Mouse (Mus musculus) midbrain, embryonic 11.5 days (tissue): ENCODE results near the gene Dohh. TPM values are rescaled to one million over a fixed set of nuclear protein-coding genes. Genes with fewer than 3 reads are reported as not detected.
A peak's percentile ranks its signal among the peaks of the same experiment; 100 is the strongest.

Experiments used
- ATAC-seq: fragments of 200-750 bp; cut with Nextera tagmentation; 2 replicates; pipeline ENCODE4 v1.8.0; 2017; ENCODE audit warnings: moderate TSS enrichment, moderate library complexity; ENCODE audit not compliant: low FRiP score
- DNase-seq: peaks from one replicate; pipeline ENCODE4 v3.0.0; 2015; ENCODE audit warnings: low spot score; ENCODE audit errors: missing footprints
- H3K27ac ChIP-seq: fragments of 300-500 bp; sonication (generic); 2 replicates; pipeline ENCODE4 v1.5.1; 2014; ENCODE audit warnings: low read depth, low read length
- H3K27me3 ChIP-seq: fragments of 300-500 bp; sonication (generic); 2 replicates; pipeline ENCODE4 v1.6.1; 2014; ENCODE audit warnings: mild to moderate bottlenecking, low read length, moderate library complexity, mixed read lengths; ENCODE audit not compliant: control insufficient read depth, insufficient read depth
- H3K36me3 ChIP-seq: fragments of 300-500 bp; sonication (generic); 2 replicates; pipeline ENCODE4 v1.6.1; 2014; ENCODE audit warnings: mild to moderate bottlenecking, low read length, moderate library complexity, mixed read lengths; ENCODE audit not compliant: control insufficient read depth, insufficient read depth
- H3K4me1 ChIP-seq: fragments of 300-500 bp; sonication (generic); 2 replicates; pipeline ENCODE4 v1.6.1; 2014; ENCODE audit warnings: low read length; ENCODE audit not compliant: control insufficient read depth, insufficient read depth
- H3K4me2 ChIP-seq: fragments of 300-500 bp; sonication (generic); 2 replicates; pipeline ENCODE4 v1.6.1; 2014; ENCODE audit warnings: mild to moderate bottlenecking, moderate library complexity
- H3K4me3 ChIP-seq: fragments of 300-500 bp; sonication (generic); 2 replicates; pipeline ENCODE4 v1.5.1; 2014; ENCODE audit warnings: low read depth, low read length
- H3K9ac ChIP-seq: fragments of 300-500 bp; sonication (generic); 2 replicates; pipeline ENCODE4 v1.6.1; 2014; ENCODE audit warnings: low read length
- H3K9me3 ChIP-seq: fragments of 300-500 bp; sonication (generic); 2 replicates; pipeline ENCODE4 v1.6.1; 2016; ENCODE audit warnings: low read length; ENCODE audit not compliant: control insufficient read depth
- WGBS: fragments of 180-500 bp; shearing (Covaris S2); extraction: QIAGEN DNeasy Blood & Tissue Kit; methylation state at CpG from one replicate; pipeline ENCODE4 v1.1.7; 2014; 5-methylcytosine and 5-hydroxymethylcytosine counted together
- polyA plus RNA-seq: library from polyadenylated mRNA; unstranded; fragments of >200 nt; fragmentation: Nextera tagmentation; extraction: Ambion mirVana; gene quantifications from 2 replicates; pipeline ENCODE4 v1.2.1, GENCODE M21; 2014

Gene Dohh
- polyA plus RNA-seq, 1 experiment from 2014 or later: 53.7 TPM

GRCm38 (mm10) chr10:81389373-81389772 lies 5.1 kb downstream of the Dohh start:
- peaks cover 16% of the 10 kb centered on the region for H3K36me3 ChIP-seq
- H3K27me3 ChIP-seq: no peaks in the 10 kb centered on the region
- H3K9ac ChIP-seq: peak overlapping the region; percentile 28; the same call in 1 of the 2 replicates
- H3K27ac ChIP-seq: peak overlapping the region; percentile 25
- no peak overlapping the region for H3K4me2 ChIP-seq
- 38% methylated on average over 3 of the region's 3 CpGs for WGBS
- peak; percentile 88 for DNase-seq
- H3K4me3 ChIP-seq: no peak overlapping the region
- peak; percentile 2; the same call in 1 of the 2 replicates for ATAC-seq
- H3K4me1 ChIP-seq: peaks cover 21% of the 10 kb centered on the region
- H3K9me3 ChIP-seq: no peaks in the 10 kb centered on the region

- Histone ChIP-seq H3K36me3 (peaks cover 16% of the 10 kb centered on the region), H3K9ac (peak overlapping the region; percentile 28; the same call in 1 of the 2 replicates), H3K27me3 (no peaks in the 10 kb centered on the region), H3K4me1 (peaks cover 17% of the 10 kb centered on the region), H3K4me2 (no peak overlapping the region), H3K9me3 (no peaks in the 10 kb centered on the region), H3K27ac (no peak overlapping the region), H3K4me3 (no peak overlapping the region)
- peak; percentile 60 for ATAC-seq
- DNase-seq: peak; percentile 97
- WGBS: 56% methylated on average over 23 of the region's 23 CpGs
Measured at GRCm38 (mm10) chr10:81389801-81390677, 5.8 kb downstream of the Dohh start.

- no peak overlapping the region for H3K27ac ChIP-seq
- H3K4me2 ChIP-seq: no peak overlapping the region
- no peak overlapping the region for H3K4me3 ChIP-seq
- 88% methylated on average over 13 of the region's 13 CpGs for WGBS
- no peaks in the 10 kb centered on the region for H3K27me3 ChIP-seq
- DNase-seq: no peak
- H3K9me3 ChIP-seq: no peaks in the 10 kb centered on the region
- peaks cover 11% of the 10 kb centered on the region for H3K4me1 ChIP-seq
- no peak overlapping the region for H3K9ac ChIP-seq
- H3K36me3 ChIP-seq: peaks cover 16% of the 10 kb centered on the region
- no peak for ATAC-seq
Measured at GRCm38 (mm10) chr10:81390678-81390965, 6.4 kb downstream of the Dohh start.

GRCm38 (mm10) chr10:81392270-81392669 lies 8.0 kb downstream of the Dohh start:
- Histone ChIP-seq H3K27ac (no peak overlapping the region), H3K27me3 (no peaks in the 10 kb centered on the region), H3K36me3 (peaks cover 9% of the 10 kb centered on the region), H3K9ac (no peak overlapping the region), H3K4me2 (no peak overlapping the region), H3K4me3 (no peak overlapping the region), H3K9me3 (no peaks in the 10 kb centered on the region), H3K4me1 (peaks cover 16% of the 10 kb centered on the region)
- 85% methylated on average over 6 of the region's 6 CpGs for WGBS
- DNase-seq: no peak
- no peak for ATAC-seq

- 67% methylated on average over 14 of the region's 14 CpGs for WGBS
- no peaks in the 10 kb centered on the region for H3K27me3 ChIP-seq
- no peak within 1 kb of the TSS for H3K4me3 ChIP-seq
- peak within 1 kb of the TSS; percentile 43 for H3K9ac ChIP-seq
- DNase-seq: no peak
- H3K27ac ChIP-seq: no peak within 1 kb of the TSS
- H3K36me3 ChIP-seq: peaks cover 4% of the 10 kb centered on the region
- H3K4me1 ChIP-seq: peaks cover 16% of the 10 kb centered on the region
- H3K4me2 ChIP-seq: peak within 1 kb of the TSS; percentile 32
- no peaks in the 10 kb centered on the region for H3K9me3 ChIP-seq
- ATAC-seq: no peak
Measured at GRCm38 (mm10) chr10:81392781-81393185, 8.6 kb downstream of the Dohh start, which contains the start of gene Smim24. Gene Smim24, plus strand, starts transcription at chr10:81393051.

- Histone ChIP-seq H3K4me2 (peak overlapping the region; percentile 32), H3K4me3 (no peak overlapping the region), H3K27me3 (no peaks in the 10 kb centered on the region), H3K4me1 (peaks cover 16% of the 10 kb centered on the region), H3K27ac (no peak overlapping the region), H3K36me3 (no peaks in the 10 kb centered on the region), H3K9me3 (no peaks in the 10 kb centered on the region), H3K9ac (peak overlapping the region; percentile 43)
- DNase-seq (no peak), ATAC-seq (no peak)
- WGBS: 6% methylated on average over 19 of the region's 19 CpGs
Measured at GRCm38 (mm10) chr10:81393456-81394063, 9.3 kb downstream of the Dohh start.

GRCm38 (mm10) chr10:81395127-81395526 lies 10.9 kb downstream of the Dohh start:
- H3K36me3 ChIP-seq: 0 out of 2 replicates have a peak, but pooled peaks cover 2% of the 10 kb centered on the region
- H3K4me1 ChIP-seq: peaks cover 17% of the 10 kb centered on the region
- peak; percentile 45; the same call in 1 of the 2 replicates for ATAC-seq
- peak; percentile 98 for DNase-seq
- H3K9me3 ChIP-seq: no peaks in the 10 kb centered on the region
- H3K27me3 ChIP-seq: no peaks in the 10 kb centered on the region
- no peak overlapping the region for H3K4me3 ChIP-seq
- no peak overlapping the region for H3K4me2 ChIP-seq
- 19% methylated on average over 5 of the region's 5 CpGs for WGBS
- H3K9ac ChIP-seq: 0 out of 2 replicates have a peak overlapping the region, but pooled peaks have one; percentile 9
- H3K27ac ChIP-seq: no peak overlapping the region

- Histone ChIP-seq H3K9ac (no peak overlapping the region), H3K27ac (no peak overlapping the region), H3K27me3 (peaks cover 6% of the 10 kb centered on the region; the same call in 1 of the 2 replicates), H3K4me1 (peaks cover 20% of the 10 kb centered on the region), H3K36me3 (0 out of 2 replicates have a peak, but pooled peaks cover 2% of the 10 kb centered on the region), H3K9me3 (no peaks in the 10 kb centered on the region), H3K4me3 (no peak overlapping the region), H3K4me2 (no peak overlapping the region)
- 83% methylated on average over 4 of the region's 4 CpGs for WGBS
- ATAC-seq (no peak), DNase-seq (peak; percentile 81)
Measured at GRCm38 (mm10) chr10:81395865-81396264, 11.6 kb downstream of the Dohh start.

GRCm38 (mm10) chr10:81396749-81397148 lies 12.5 kb downstream of the Dohh start:
- H3K36me3 ChIP-seq: 0 out of 2 replicates have a peak, but pooled peaks cover 2% of the 10 kb centered on the region
- DNase-seq (no peak), ATAC-seq (no peak)
- H3K4me2 ChIP-seq: no peak overlapping the region
- H3K27me3 ChIP-seq: peaks cover 6% of the 10 kb centered on the region; the same call in 1 of the 2 replicates
- no peaks in the 10 kb centered on the region for H3K9me3 ChIP-seq
- H3K4me1 ChIP-seq: peaks cover 27% of the 10 kb centered on the region
- H3K4me3 ChIP-seq: no peak overlapping the region
- H3K27ac ChIP-seq: no peak overlapping the region
- H3K9ac ChIP-seq: no peak overlapping the region
- 60% methylated on average over 5 of the region's 5 CpGs for WGBS
